Mouse (Mus musculus) forebrain, embryonic 10.5 days (tissue): ENCODE data around the gene Sowahc. TPM values are rescaled to one million over a fixed set of nuclear protein-coding genes. Genes with fewer than 3 reads are reported as not detected.

Experiments
- DNase-seq: peaks from one replicate; pipeline ENCODE4 v3.0.0-alpha.2; 2017; ENCODE audit warnings: low spot score; ENCODE audit errors: extremely low spot score
- H3K27ac ChIP-seq: fragments of 300-500 bp; sonication (generic); 2 replicates; pipeline ENCODE4 v1.5.1; 2016; ENCODE audit warnings: mild to moderate bottlenecking
- H3K27me3 ChIP-seq: fragments of 300-500 bp; sonication (generic); 2 replicates; pipeline ENCODE4 v1.6.1; 2016; ENCODE audit warnings: mild to moderate bottlenecking; ENCODE audit not compliant: poor library complexity, severe bottlenecking
- H3K36me3 ChIP-seq: fragments of 300-500 bp; sonication (generic); replicated peaks from 2 replicates; pipeline ENCODE4 v1.6.1; 2016; ENCODE audit warnings: mild to moderate bottlenecking, moderate library complexity
- H3K4me1 ChIP-seq: fragments of 300-500 bp; sonication (generic); 2 replicates; pipeline ENCODE4 v1.6.1; 2016
- H3K4me3 ChIP-seq: fragments of 300-500 bp; sonication (generic); 2 replicates; pipeline ENCODE4 v1.5.1; 2016; ENCODE audit warnings: mild to moderate bottlenecking, moderate library complexity
- H3K9me3 ChIP-seq: fragments of 300-500 bp; sonication (generic); 2 replicates; pipeline ENCODE4 v1.6.1; 2016; ENCODE audit warnings: mild to moderate bottlenecking, moderate library complexity
- WGBS: fragments of 180-500 bp; shearing (Covaris S2); methylation state at CpG from one replicate; pipeline ENCODE4 v1.1.7; 2016; 5-methylcytosine and 5-hydroxymethylcytosine counted together
- polyA plus RNA-seq: library from polyadenylated mRNA; unstranded; fragments of >200 nt; fragmentation: Nextera tagmentation; extraction: Ambion mirVana; gene quantifications from 2 replicates; pipeline ENCODE4 v1.2.1, GENCODE M21; 2016

Sowahc gene
- 13.7 and 14.9 TPM in 2 replicates for polyA plus RNA-seq

DNA sequence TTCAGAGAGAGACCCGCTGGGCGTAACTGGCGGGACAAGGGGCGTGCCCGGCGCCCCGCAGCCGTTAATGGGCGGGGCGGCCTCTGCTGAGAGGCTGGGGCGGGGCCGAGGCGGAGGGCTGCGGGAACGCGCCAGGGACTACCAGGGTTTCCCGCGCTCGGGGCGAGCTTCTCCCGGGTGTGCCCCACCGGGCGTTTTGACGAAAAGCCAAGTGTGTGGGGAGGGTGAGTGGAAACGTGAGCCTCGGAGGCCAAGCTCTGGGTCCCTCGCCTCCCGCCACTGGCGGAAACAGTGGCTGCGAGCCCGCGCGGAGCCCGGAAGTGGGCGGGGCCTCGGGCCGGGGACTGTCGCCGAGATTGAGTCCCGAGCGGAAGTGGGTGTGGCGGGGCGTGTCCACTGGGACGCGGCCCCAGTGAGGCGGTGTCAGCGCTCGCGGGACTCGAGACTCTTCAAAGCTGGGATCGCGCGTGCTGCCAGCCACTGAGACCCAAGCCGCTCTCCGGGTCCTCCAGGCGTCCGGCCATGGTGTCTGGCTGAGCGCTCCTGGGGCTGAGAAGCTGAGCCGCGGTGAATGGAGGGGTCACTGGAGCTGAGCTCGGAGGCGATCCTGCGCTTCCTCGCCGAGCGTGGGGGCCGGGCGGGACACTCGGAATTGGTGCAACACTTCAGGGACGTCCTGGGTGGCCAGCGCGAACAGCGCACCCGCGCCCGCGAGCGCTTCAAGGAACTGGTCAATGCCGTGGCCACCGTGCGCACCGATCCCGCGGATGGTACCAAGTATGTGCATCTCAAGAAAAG is at the start of gene Sowahc, which contains the start of gene Sept10:
Sowahc (plus strand) TSS at position 481 of the 798 bp plus-strand sequence.
Sept10 (minus strand) TSS at position 375 of the 798 bp plus-strand sequence.
- H3K36me3 ChIP-seq = peaks cover 16% of the 10 kb centered on the region
- no peaks in the 10 kb centered on the region for H3K9me3 ChIP-seq
- H3K27ac ChIP-seq = peak within 1 kb of the TSS; percentile 98
- WGBS = under 1% methylated on average over 84 of the region's 84 CpGs
- peaks cover 51% of the 10 kb centered on the region for H3K4me1 ChIP-seq
- peak; percentile 98 for DNase-seq
- peak within 1 kb of the TSS; percentile 89 for H3K4me3 ChIP-seq
- H3K27me3 ChIP-seq = peaks cover 6% of the 10 kb centered on the region

GRCm38 (mm10) chr10:59172539-59172938 is 49.2 kb upstream of the Sowahc start:
- Histone ChIP-seq H3K4me3 (no peak overlapping the region), H3K27ac (no peak overlapping the region), H3K4me1 (no peaks in the 10 kb centered on the region), H3K36me3 (peaks cover 25% of the 10 kb centered on the region), H3K9me3 (no peaks in the 10 kb centered on the region), H3K27me3 (no peaks in the 10 kb centered on the region)
- 90% methylated on average over 1 of the region's 1 CpGs for WGBS
- DNase-seq = no peak

DNA sequence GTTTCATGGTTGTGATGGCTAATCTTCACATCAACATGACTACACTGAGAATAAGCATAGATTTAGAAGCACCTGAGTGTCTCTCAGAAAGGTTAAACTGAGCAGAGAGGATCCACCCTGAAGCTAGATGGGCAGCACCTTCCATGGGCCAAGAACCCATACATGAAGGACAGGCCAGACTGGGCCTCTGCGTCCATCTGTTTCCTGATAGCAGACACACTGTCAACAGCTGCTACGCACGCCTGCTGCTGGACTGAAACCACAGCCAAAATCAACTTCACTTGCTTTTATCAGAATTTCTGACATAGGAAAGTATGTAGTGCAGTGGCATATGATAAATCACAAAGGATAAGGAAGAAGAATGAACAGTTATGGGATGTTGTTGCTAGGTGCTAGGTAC is 42.1 kb upstream of the Sowahc start:
- Histone ChIP-seq H3K4me3 (no peak overlapping the region), H3K36me3 (peaks cover 36% of the 10 kb centered on the region), H3K27ac (no peak overlapping the region), H3K4me1 (no peaks in the 10 kb centered on the region), H3K27me3 (no peaks in the 10 kb centered on the region), H3K9me3 (no peaks in the 10 kb centered on the region)
- no peak for DNase-seq
- WGBS = 89% methylated on average over 3 of the region's 3 CpGs

GRCm38 (mm10) chr10:59182306-59182705 is 39.4 kb upstream of the Sowahc start:
- Histone ChIP-seq H3K27me3 (no peaks in the 10 kb centered on the region), H3K4me3 (no peak overlapping the region), H3K27ac (no peak overlapping the region), H3K36me3 (peaks cover 33% of the 10 kb centered on the region), H3K9me3 (no peaks in the 10 kb centered on the region), H3K4me1 (no peaks in the 10 kb centered on the region)
- WGBS = 84% methylated on average over 3 of the region's 3 CpGs
- DNase-seq = no peak

DNA sequence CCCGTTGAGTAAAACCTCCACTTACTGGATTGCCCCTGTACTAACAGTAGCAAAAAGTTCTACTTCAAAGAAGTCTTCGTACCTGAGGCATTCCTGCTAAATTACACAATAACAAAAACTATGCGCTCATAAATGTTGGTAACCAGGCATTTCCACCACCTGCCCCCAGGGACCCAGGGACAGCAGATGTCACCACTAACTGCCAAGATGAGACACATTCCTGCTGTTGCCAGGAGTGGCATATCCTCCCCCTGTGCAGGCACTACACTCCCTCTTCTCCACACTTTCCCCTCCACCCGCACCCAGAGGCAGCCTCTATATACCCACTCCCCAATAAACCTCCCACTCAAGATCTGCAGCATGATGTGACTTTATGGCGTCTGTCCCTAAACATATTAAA is 26.9 kb upstream of the Sowahc start:
- no peak for DNase-seq
- 81% methylated on average over 5 of the region's 5 CpGs for WGBS
- no peaks in the 10 kb centered on the region for H3K27me3 ChIP-seq
- H3K9me3 ChIP-seq = no peaks in the 10 kb centered on the region
- no peak overlapping the region for H3K4me3 ChIP-seq
- peaks cover 19% of the 10 kb centered on the region for H3K4me1 ChIP-seq
- no peak overlapping the region for H3K27ac ChIP-seq
- peaks cover 14% of the 10 kb centered on the region for H3K36me3 ChIP-seq

DNA sequence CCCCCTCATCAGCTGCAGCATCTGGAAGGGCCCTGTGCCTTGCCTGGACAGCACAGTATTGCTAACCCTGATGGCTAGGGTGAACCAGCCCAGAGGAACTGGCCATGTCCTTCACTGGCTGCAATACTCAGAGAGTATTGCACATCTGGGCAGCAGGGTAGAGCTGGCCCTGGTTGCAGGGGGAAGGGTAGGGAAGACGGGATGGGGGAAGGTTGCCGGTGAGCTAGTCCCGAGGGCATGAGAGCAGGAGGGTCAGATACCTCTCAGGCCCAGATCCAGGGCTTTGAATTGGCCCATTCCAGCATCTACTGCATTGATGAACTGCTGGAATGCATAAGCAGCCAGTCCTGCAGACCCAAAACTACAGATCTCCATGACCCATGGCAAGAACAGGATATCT is 25.0 kb upstream of the Sowahc start:
- H3K4me3 ChIP-seq = no peak overlapping the region
- DNase-seq = no peak
- H3K9me3 ChIP-seq = no peaks in the 10 kb centered on the region
- H3K27me3 ChIP-seq = no peaks in the 10 kb centered on the region
- H3K4me1 ChIP-seq = peaks cover 19% of the 10 kb centered on the region
- WGBS = 81% methylated on average over 3 of the region's 3 CpGs
- no peak overlapping the region for H3K27ac ChIP-seq
- peaks cover 6% of the 10 kb centered on the region for H3K36me3 ChIP-seq

DNA sequence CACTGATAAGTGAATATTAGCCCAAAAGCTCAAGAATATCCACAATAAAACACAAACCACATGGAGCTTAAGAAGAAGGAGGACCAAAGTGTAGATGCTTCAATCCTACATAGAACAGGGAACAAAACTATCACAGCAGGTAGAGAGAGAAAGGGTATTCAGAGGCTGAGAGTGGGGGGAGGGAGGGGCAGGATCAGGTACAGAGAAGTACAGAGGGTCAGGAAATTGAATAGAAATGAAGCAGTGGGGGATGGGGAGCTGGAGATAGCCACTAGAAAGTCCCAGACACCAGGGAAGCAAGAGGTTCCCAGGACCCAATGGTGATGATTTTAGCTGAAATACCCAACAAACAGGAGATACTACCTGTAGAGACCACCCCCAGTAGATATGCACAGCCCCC is 21.7 kb upstream of the Sowahc start:
- Histone ChIP-seq H3K27ac (no peak overlapping the region), H3K9me3 (no peaks in the 10 kb centered on the region), H3K4me1 (peaks cover 16% of the 10 kb centered on the region), H3K27me3 (no peaks in the 10 kb centered on the region), H3K4me3 (no peak overlapping the region), H3K36me3 (peaks cover 10% of the 10 kb centered on the region)
- DNase-seq = no peak

DNA sequence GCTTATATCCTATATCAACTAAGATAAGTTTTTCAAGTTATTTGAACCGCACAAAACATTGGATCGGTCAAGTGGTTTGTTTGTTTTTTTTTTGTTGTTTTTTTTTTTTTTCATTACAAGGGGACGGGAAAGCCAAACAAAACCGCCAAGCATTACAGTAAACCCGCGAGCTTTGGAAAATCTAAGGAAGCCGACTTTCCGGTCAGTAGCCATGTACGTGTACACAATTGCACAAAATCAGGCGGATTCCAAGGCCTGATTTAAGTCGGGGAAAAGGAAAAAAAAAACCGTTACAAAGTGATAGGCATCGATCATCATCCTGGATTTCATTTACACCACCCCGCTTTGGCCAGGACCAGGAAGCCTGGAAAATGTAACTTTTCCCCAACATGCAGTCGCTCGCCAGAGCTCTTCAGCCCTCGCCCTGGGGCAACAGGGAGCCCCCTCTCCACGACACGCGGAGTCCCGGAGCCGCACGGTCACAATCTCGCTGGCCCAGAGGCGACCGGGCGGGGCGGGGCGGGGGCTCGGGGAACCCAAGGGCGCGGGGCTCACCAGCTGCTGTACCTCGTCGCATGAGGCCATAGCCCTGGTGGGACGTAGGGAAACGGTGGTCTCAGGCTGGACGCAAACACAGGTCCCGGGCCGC is 805 bp upstream of the Sowahc start:
- Histone ChIP-seq H3K36me3 (peaks cover 16% of the 10 kb centered on the region), H3K9me3 (no peaks in the 10 kb centered on the region), H3K4me1 (peaks cover 51% of the 10 kb centered on the region), H3K27ac (peak overlapping the region; percentile 98), H3K27me3 (peaks cover 6% of the 10 kb centered on the region), H3K4me3 (peak overlapping the region; percentile 89)
- DNase-seq = no peak
- WGBS = 3% methylated on average over 39 of the region's 39 CpGs

DNA sequence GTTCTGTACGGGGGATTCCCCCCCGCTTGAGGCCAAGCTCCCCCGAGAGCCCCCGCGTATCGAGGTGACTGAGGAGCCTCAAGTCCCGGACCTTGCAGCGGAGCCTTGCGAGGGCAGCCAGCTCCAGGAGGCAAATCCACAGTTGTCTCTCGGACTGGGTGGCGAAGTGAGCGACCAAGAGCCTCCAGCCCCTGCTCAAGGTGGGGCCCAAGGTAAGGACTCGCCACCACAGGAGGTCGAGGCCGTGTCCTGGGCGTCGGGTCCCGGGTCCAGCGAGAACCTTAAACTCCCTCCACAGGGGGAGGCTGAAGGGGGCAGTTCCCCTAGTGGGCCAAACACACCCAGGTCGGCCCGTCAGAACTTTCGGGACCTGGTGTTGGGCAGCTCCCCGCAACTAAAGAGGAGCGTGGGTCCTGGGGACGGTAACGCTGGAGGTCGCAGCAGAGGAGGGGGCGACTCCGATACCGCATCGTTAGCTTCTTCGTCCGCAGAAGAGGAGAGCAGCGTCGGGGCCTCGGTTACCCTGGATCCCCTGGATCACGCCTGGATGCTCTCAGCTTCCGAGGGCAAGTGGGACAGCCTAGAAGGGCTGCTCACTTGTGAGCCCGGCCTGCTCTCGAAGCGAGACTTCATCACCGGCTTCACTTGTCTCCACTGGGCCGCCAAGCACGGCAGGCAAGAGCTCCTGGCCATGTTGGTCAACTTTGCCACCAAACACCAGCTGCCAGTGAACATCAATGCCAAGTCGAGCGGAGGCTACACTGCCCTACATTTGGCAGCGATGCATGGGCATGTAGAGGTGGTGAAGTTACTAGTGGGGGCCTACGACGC is 733 bp downstream of the Sowahc start:
- 5% methylated on average over 47 of the region's 49 CpGs for WGBS
- Histone ChIP-seq H3K27me3 (peaks cover 6% of the 10 kb centered on the region), H3K4me3 (peak overlapping the region; percentile 89), H3K9me3 (no peaks in the 10 kb centered on the region), H3K36me3 (peaks cover 20% of the 10 kb centered on the region), H3K27ac (peak overlapping the region; percentile 98), H3K4me1 (peaks cover 51% of the 10 kb centered on the region)
- peak; percentile 44 for DNase-seq

DNA sequence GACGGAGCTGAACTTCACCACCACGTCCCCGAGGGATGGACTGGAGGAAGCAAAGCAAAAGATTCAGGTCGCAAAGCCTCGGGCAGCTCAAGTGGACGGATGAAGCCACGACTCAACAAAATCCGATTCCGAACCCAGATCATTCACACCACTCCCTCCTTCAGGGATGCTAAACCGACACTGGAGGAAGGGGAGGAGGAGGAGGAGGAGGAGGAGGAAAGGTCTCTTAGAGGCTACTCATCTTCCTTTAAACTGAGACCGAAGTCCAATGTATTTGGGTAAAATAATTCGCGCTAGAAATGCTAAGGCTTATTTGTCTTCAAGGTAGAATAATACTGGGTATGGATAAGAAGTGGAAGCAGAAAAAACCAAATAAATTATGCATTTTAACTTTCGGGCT is 1.5 kb downstream of the Sowahc start:
- 0 out of 2 replicates have a peak overlapping the region, but pooled peaks have one; percentile 98 for H3K27ac ChIP-seq
- H3K27me3 ChIP-seq = peaks cover 6% of the 10 kb centered on the region
- DNase-seq = no peak
- no peaks in the 10 kb centered on the region for H3K9me3 ChIP-seq
- H3K4me1 ChIP-seq = peaks cover 51% of the 10 kb centered on the region
- peaks cover 24% of the 10 kb centered on the region for H3K36me3 ChIP-seq
- H3K4me3 ChIP-seq = peak overlapping the region; percentile 89
- 49% methylated on average over 14 of the region's 14 CpGs for WGBS

- Histone ChIP-seq H3K27ac (no peak overlapping the region), H3K27me3 (peaks cover 6% of the 10 kb centered on the region), H3K36me3 (peaks cover 28% of the 10 kb centered on the region), H3K9me3 (no peaks in the 10 kb centered on the region), H3K4me3 (peak overlapping the region; percentile 89), H3K4me1 (peaks cover 50% of the 10 kb centered on the region)
- DNase-seq = no peak
- 72% methylated on average over 4 of the region's 4 CpGs for WGBS
Measured at GRCm38 (mm10) chr10:59223890-59224289, 2.1 kb downstream of the Sowahc start.

DNA sequence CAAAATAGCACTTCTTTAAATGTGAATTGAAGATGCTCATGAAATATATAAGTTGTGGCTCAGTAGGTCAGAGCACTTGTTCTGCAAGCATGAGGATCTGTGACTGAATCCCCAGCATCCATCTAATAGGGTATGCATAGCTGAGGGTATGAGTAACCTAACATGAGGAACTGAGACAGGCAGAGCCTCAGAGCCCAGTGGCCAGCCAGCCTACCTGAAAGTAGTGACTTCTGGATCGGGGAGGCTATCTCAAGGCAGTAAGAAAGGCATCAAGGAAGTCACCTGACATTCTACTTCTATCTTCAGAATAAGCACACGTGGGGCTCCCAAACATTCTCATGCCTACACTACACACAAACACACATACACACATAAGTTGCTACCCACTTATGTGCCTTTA is 3.4 kb downstream of the Sowahc start:
- H3K27me3 ChIP-seq = peaks cover 6% of the 10 kb centered on the region
- DNase-seq = no peak
- peaks cover 29% of the 10 kb centered on the region for H3K36me3 ChIP-seq
- H3K9me3 ChIP-seq = no peaks in the 10 kb centered on the region
- H3K4me3 ChIP-seq = no peak overlapping the region
- H3K4me1 ChIP-seq = peaks cover 40% of the 10 kb centered on the region
- H3K27ac ChIP-seq = no peak overlapping the region
- 92% methylated on average over 2 of the region's 2 CpGs for WGBS
